Mouse (Mus musculus) kidney, embryonic 14.5 days (tissue): ENCODE results near the gene Ptpa. TPM values are rescaled to one million over a fixed set of nuclear protein-coding genes. Genes with fewer than 3 reads are reported as not detected.

ENCODE experiments used
- ATAC-seq: fragments of 200-750 bp; cut with Nextera tagmentation; 2 replicates; pipeline ENCODE4 v1.8.0; 2017; ENCODE audit warnings: moderate number of reproducible peaks, mild to moderate bottlenecking, moderate TSS enrichment, moderate library complexity; ENCODE audit not compliant: low FRiP score, low TSS enrichment
- H3K27ac ChIP-seq: fragments of 300-500 bp; sonication (generic); 2 replicates; pipeline ENCODE4 v1.5.1; 2014; ENCODE audit warnings: low read depth, mild to moderate bottlenecking, low read length, moderate library complexity, mixed read lengths
- H3K27me3 ChIP-seq: fragments of 300-500 bp; sonication (generic); 2 replicates; pipeline ENCODE4 v1.6.1; 2014; ENCODE audit warnings: mild to moderate bottlenecking, low read length; ENCODE audit not compliant: control insufficient read depth, insufficient read depth
- H3K36me3 ChIP-seq: fragments of 300-500 bp; sonication (generic); 2 replicates; pipeline ENCODE4 v1.6.1; 2014; ENCODE audit warnings: low read length, mixed read lengths; ENCODE audit not compliant: control insufficient read depth, insufficient read depth
- H3K4me1 ChIP-seq: fragments of 300-500 bp; sonication (generic); 2 replicates; pipeline ENCODE4 v1.6.1; 2014; ENCODE audit warnings: low read length, mixed read lengths; ENCODE audit not compliant: control insufficient read depth, insufficient read depth
- H3K4me2 ChIP-seq: fragments of 300-500 bp; sonication (generic); replicated peaks from 2 replicates; pipeline ENCODE4 v1.6.1; 2014; ENCODE audit warnings: low read depth, mild to moderate bottlenecking, low read length
- H3K4me3 ChIP-seq: fragments of 300-500 bp; sonication (generic); 2 replicates; pipeline ENCODE4 v1.5.1; 2014; ENCODE audit warnings: mild to moderate bottlenecking, low read length
- H3K9ac ChIP-seq: fragments of 300-500 bp; sonication (generic); 2 replicates; pipeline ENCODE4 v1.6.1; 2014; ENCODE audit warnings: low read depth, mild to moderate bottlenecking, low read length, moderate library complexity
- H3K9me3 ChIP-seq: fragments of 300-500 bp; sonication (generic); 2 replicates; pipeline ENCODE4 v1.6.1; 2016; ENCODE audit warnings: low read length; ENCODE audit not compliant: control insufficient read depth
- WGBS: fragments of 180-500 bp; shearing (Covaris S2); extraction: QIAGEN DNeasy Blood & Tissue Kit; methylation state at CpG from one replicate; pipeline ENCODE4 v1.1.7; 2014; 5-methylcytosine and 5-hydroxymethylcytosine counted together
- polyA plus RNA-seq: library from polyadenylated mRNA; unstranded; fragments of >200 nt; fragmentation: Nextera tagmentation; extraction: Ambion mirVana; gene quantifications from 2 replicates; pipeline ENCODE4 v1.2.1, GENCODE M21; 2014

Ptpa gene
- polyA plus RNA-seq, result 92.3 and 96.0 TPM in 2 replicates

- Histone ChIP-seq H3K4me1 (peaks cover 29% of the 10 kb centered on the region), H3K27ac (peak within 1 kb of the TSS; percentile 93), H3K27me3 (no peaks in the 10 kb centered on the region), H3K9ac (peak within 1 kb of the TSS; percentile 96), H3K36me3 (peaks cover 4% of the 10 kb centered on the region; the same call in 1 of the 2 replicates), H3K4me3 (peak within 1 kb of the TSS; percentile 64), H3K9me3 (no peaks in the 10 kb centered on the region), H3K4me2 (peak within 1 kb of the TSS; percentile 82)
- WGBS, result under 1% methylated on average over 63 of the region's 67 CpGs
- peak; percentile 87 for ATAC-seq
Measured at GRCm38 (mm10) chr2:30415936-30416648, at the start of gene Ptpa. Gene Ptpa, plus strand, starts transcription at chr2:30416039.

- Histone ChIP-seq H3K4me3 (no peak overlapping the region), H3K27ac (no peak overlapping the region), H3K9me3 (no peaks in the 10 kb centered on the region), H3K4me1 (peaks cover 10% of the 10 kb centered on the region), H3K9ac (no peak overlapping the region), H3K27me3 (no peaks in the 10 kb centered on the region), H3K36me3 (peaks cover 42% of the 10 kb centered on the region), H3K4me2 (no peak overlapping the region)
- ATAC-seq, result no peak
- 80% methylated on average over 5 of the region's 5 CpGs for WGBS
Measured at GRCm38 (mm10) chr2:30366203-30366602, 49.6 kb upstream of the Ptpa start.

DNA sequence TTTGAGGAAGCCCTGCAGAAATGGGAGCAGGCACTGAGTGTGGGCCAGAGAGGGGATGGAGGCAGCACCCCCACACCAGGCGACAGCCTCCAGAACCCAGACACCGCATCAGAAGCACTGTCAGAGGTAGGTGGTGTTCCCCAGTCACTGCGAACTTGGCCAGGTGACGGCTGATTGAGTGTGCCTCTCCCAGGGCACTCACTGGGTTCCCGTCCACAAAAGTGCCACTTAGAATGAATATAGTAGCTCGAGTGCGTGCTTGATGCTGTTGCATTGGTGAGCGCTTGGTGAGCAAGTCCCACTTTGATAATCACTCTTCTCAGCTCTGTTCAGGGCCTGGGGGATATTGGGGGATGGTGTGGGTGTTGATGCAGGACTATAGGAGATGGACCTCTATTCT, 44.3 kb upstream of the Ptpa start:
- H3K27ac ChIP-seq, result no peak overlapping the region

GRCm38 (mm10) chr2:30372726-30373125, 43.1 kb upstream of the Ptpa start:
- 95% methylated on average over 5 of the region's 5 CpGs for WGBS
- Histone ChIP-seq H3K27ac (no peak overlapping the region), H3K9ac (no peak overlapping the region), H3K4me2 (no peak overlapping the region), H3K36me3 (peaks cover 90% of the 10 kb centered on the region), H3K4me3 (no peak overlapping the region), H3K4me1 (no peaks in the 10 kb centered on the region), H3K9me3 (no peaks in the 10 kb centered on the region), H3K27me3 (no peaks in the 10 kb centered on the region)
- ATAC-seq, result no peak

More for the DNA sequence above, 44.3 kb upstream of the Ptpa start:
- H3K27me3 ChIP-seq, result no peaks in the 10 kb centered on the region
- 95% methylated on average over 8 of the region's 8 CpGs for WGBS
- no peaks in the 10 kb centered on the region for H3K9me3 ChIP-seq
- H3K4me3 ChIP-seq, result no peak overlapping the region
- peaks cover 87% of the 10 kb centered on the region for H3K36me3 ChIP-seq
- no peak overlapping the region for H3K9ac ChIP-seq
- no peak for ATAC-seq
- no peaks in the 10 kb centered on the region for H3K4me1 ChIP-seq
- no peak overlapping the region for H3K4me2 ChIP-seq

- H3K36me3 ChIP-seq, result peaks cover 85% of the 10 kb centered on the region
- H3K4me1 ChIP-seq, result no peaks in the 10 kb centered on the region
- H3K27ac ChIP-seq, result no peak overlapping the region
- no peak for ATAC-seq
- 95% methylated on average over 10 of the region's 10 CpGs for WGBS
- H3K9me3 ChIP-seq, result no peaks in the 10 kb centered on the region
- no peak overlapping the region for H3K4me2 ChIP-seq
- H3K4me3 ChIP-seq, result no peak overlapping the region
- no peaks in the 10 kb centered on the region for H3K27me3 ChIP-seq
- H3K9ac ChIP-seq, result no peak overlapping the region
Measured at GRCm38 (mm10) chr2:30375893-30376292, 39.9 kb upstream of the Ptpa start.

DNA sequence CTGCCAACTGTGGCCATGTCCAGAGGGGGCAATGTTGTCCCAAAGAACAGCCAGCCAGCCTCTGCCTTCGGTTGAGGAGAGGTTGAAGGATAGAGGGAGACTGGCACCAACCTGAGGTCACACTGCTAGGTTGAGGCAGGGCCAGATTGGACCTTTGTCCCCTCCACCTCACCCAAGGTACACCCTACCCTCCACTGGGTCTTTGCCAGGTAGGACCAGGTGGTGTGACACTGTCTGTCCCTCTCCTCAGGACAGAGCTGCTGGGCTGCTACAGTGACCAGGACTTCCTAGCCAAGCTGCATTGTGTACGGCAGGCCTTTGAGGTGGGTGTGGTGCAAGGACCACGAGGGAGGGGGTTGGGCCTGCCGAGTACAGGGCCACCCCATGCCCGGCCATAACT, 38.1 kb upstream of the Ptpa start:
- ATAC-seq, result no peak
- H3K27me3 ChIP-seq, result no peaks in the 10 kb centered on the region
- WGBS, result 84% methylated on average over 5 of the region's 5 CpGs
- no peak overlapping the region for H3K9ac ChIP-seq
- H3K27ac ChIP-seq, result no peak overlapping the region
- no peak overlapping the region for H3K4me3 ChIP-seq
- no peaks in the 10 kb centered on the region for H3K4me1 ChIP-seq
- H3K36me3 ChIP-seq, result peaks cover 84% of the 10 kb centered on the region
- H3K4me2 ChIP-seq, result no peak overlapping the region
- no peaks in the 10 kb centered on the region for H3K9me3 ChIP-seq

DNA sequence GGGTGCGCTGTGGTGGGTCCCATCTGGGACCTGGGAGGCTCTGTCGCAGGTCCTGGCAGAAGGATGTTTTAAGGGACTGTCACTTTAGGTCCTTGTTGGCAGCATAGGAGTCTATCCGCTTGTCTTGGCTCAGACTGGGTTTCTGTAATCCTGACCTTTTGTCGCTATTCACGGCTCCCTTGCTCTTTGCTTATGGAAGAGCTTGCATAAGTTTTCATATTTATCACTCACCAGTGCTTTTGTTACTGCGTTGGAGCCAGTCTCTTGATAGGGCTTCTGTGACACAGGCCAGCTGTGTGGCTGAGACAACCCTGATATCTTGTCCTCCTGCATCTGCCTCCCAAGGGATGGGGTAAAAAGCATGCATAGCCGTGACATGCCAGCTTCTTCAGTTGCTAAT, 36.5 kb upstream of the Ptpa start:
- no peaks in the 10 kb centered on the region for H3K27me3 ChIP-seq
- H3K4me2 ChIP-seq, result no peak overlapping the region
- WGBS, result 79% methylated on average over 7 of the region's 7 CpGs
- no peak overlapping the region for H3K27ac ChIP-seq
- no peaks in the 10 kb centered on the region for H3K4me1 ChIP-seq
- H3K9ac ChIP-seq, result no peak overlapping the region
- no peak overlapping the region for H3K4me3 ChIP-seq
- ATAC-seq, result no peak
- peaks cover 81% of the 10 kb centered on the region for H3K36me3 ChIP-seq
- no peaks in the 10 kb centered on the region for H3K9me3 ChIP-seq

DNA sequence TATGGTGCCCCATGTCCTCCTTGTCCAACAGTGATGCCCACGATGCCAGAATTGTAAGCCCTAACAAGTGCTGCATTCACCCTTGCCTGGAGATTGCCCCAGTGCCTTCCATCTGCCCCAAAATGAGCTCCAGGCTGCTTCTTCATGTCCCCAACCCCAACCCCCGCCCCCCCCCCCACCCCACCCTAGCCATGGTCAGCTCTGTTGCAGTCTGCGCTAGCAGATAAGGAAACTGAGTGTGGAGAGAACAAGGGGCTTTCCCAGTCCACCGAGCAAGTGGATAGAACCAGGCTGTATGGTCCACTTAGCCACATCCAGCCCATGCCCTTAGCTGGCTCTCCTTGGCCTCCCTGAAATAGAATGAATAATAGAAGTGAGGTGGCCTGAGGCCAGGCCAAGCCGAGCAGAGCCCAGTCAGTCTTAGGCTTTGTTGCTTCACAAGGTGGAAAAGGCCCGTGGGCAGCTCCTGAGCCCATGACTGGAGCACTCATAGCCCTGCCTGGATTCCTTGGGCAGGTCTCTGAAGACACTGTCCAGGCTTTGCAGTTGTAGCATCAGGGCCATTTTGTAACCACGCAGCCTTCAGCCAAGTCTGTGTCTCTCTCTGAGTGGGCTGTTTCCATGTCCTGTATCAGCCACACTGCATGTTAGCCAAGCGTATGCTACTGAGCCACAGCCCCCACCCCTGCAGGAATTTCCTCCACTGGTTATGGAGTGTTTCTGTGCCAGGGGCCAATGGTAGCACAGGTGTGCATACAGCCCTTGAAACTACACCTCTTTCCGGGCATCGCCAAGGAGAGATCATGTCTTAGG, 35.1 kb upstream of the Ptpa start:
- no peak for ATAC-seq
- Histone ChIP-seq H3K9ac (no peak overlapping the region), H3K4me3 (no peak overlapping the region), H3K4me2 (no peak overlapping the region), H3K27ac (no peak overlapping the region), H3K4me1 (no peaks in the 10 kb centered on the region), H3K27me3 (no peaks in the 10 kb centered on the region), H3K36me3 (peaks cover 72% of the 10 kb centered on the region), H3K9me3 (no peaks in the 10 kb centered on the region)
- 91% methylated on average over 10 of the region's 10 CpGs for WGBS

DNA sequence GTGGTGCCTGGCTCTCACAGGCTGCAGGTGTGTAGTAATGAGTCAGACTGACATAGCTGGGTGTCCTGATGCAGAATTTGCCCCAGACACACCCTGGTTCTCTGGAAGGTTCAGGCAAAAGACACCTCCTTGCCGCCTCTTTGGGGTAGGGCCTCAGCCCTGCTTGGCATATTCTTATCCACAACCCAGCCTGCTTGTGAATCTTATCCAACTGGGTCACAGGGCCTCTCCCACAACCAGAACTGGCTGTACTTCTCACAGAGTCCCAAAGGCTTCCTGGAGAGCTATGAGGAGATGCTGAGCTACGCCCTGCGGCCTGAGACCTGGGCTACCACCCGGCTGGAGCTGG, 34.5 kb upstream of the Ptpa start:
- no peaks in the 10 kb centered on the region for H3K27me3 ChIP-seq
- ATAC-seq, result no peak
- no peaks in the 10 kb centered on the region for H3K9me3 ChIP-seq
- 88% methylated on average over 4 of the region's 4 CpGs for WGBS
- H3K4me3 ChIP-seq, result no peak overlapping the region
- peaks cover 66% of the 10 kb centered on the region for H3K36me3 ChIP-seq
- H3K9ac ChIP-seq, result no peak overlapping the region
- no peak overlapping the region for H3K4me2 ChIP-seq
- no peak overlapping the region for H3K27ac ChIP-seq
- H3K4me1 ChIP-seq, result no peaks in the 10 kb centered on the region
